9 mouse cellular contexts compared by ENCODE assay signal in the genomic region with DNA sequence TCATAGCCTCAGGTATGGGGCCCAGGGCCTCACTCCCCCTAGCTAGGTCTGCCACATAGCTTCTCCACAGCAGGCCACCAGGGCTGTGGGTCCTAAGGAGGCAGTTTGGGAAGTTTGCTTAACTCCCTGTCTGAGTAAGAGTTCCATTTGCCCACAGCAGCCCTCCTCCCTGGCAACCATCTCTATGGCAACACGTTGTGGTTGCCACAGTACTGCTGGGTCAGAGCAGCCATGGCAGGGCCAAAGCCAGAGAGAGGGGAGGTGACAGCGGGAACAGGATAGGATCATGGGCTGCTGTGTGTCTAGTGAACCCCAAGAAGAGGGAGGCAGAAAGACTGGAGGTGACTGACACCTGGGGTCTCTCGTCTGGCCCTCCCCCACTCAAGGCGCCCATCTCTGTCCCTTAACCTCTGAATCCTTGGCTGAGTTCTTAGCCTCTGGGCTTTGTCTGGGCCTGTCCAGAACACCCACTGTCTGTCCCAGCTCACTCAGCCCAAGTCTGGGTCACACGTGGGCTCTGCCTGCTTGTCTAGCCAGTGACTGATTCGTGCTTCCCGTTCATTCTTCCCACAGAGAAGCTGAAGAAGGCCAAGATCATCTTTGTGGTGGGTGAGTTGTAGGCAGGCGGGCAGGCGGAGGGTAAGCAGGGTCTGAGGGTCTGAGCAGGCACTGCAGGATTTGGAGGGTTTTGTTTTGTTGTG. TPM values are rescaled to one million over a fixed set of nuclear protein-coding genes. Genes with fewer than 3 reads are reported as not detected.
DNase-seq lines count a peak whose midpoint lies in the region; ATAC-seq lines count a peak whose summit lies in the region.
"Had no signal": no experiment of that assay in that cellular context is flagged by ENCODE, and none has a peak within 500 bp of the region (broad histone marks: within the 10 kb centered on the region; RNA-seq: fewer than 3 reads in every experiment).

No protein-coding gene starts in this region.

- peaks cover 46% of the 10 kb centered on the region for H3K4me1 ChIP-seq in heart, embryonic 16.5 days (ENCODE audit: control insufficient read depth, insufficient read depth, low read length)
- peaks cover 76% of the 10 kb centered on the region for H3K4me1 ChIP-seq in limb, embryonic 10.5 days
- peaks cover 35% of the 10 kb centered on the region for H3K4me1 ChIP-seq in neural tube, embryonic 11.5 days (ENCODE audit: control insufficient read depth, insufficient read depth, low read length)

- H3K36me3 ChIP-seq in heart, embryonic 16.5 days (ENCODE audit: control insufficient read depth, insufficient read depth), result peaks cover 16% of the 10 kb centered on the region
- peaks cover 11% of the 10 kb centered on the region for H3K36me3 ChIP-seq in limb, embryonic 10.5 days
- no peaks in the 10 kb centered on the region for H3K36me3 ChIP-seq in neural tube, embryonic 11.5 days (ENCODE audit: control insufficient read depth, insufficient read depth, low read length)

- no peaks in the 10 kb centered on the region for H3K9me3 ChIP-seq in heart, embryonic 16.5 days (replicated peaks; ENCODE audit: control insufficient read depth, low read length)
- no peaks in the 10 kb centered on the region for H3K9me3 ChIP-seq in limb, embryonic 10.5 days (replicated peaks)
- no peaks in the 10 kb centered on the region for H3K9me3 ChIP-seq in neural tube, embryonic 11.5 days (ENCODE audit: control insufficient read depth, low read length)

- H3K27ac ChIP-seq in heart, embryonic 16.5 days (ENCODE audit: low read length), result peak overlapping the region; percentile 99
- peak overlapping the region; percentile 90 for H3K27ac ChIP-seq in limb, embryonic 10.5 days
- peak overlapping the region; percentile 60; the same call in 1 of the 2 replicates for H3K27ac ChIP-seq in neural tube, embryonic 11.5 days (ENCODE audit: low read depth, low read length)

- 59% methylated on average over 9 of the region's 9 CpGs for WGBS in heart, embryonic 16.5 days
- 42% methylated on average over 9 of the region's 9 CpGs for WGBS in limb, embryonic 10.5 days
- WGBS in neural tube, embryonic 11.5 days, result 36% methylated on average over 9 of the region's 9 CpGs

- peak overlapping the region; percentile 59 for H3K9ac ChIP-seq in heart, embryonic 16.5 days (ENCODE audit: low read length)
- H3K9ac ChIP-seq in neural tube, embryonic 11.5 days (ENCODE audit: low read length), result peak overlapping the region; percentile 35; the same call in 1 of the 2 replicates

- ATAC-seq in heart, embryonic 16.5 days (replicated peaks; ENCODE audit: extremely low read depth, insufficient read depth, low FRiP score), result no peak
- peak; percentile 73; the same call in 1 of the 2 replicates for ATAC-seq in neural tube, embryonic 11.5 days (ENCODE audit: insufficient read depth, low FRiP score, low TSS enrichment)

- H3K27me3 ChIP-seq in heart, embryonic 16.5 days (ENCODE audit: control insufficient read depth, insufficient read depth, low read length), result no peaks in the 10 kb centered on the region
- no peaks in the 10 kb centered on the region for H3K27me3 ChIP-seq in limb, embryonic 10.5 days (ENCODE audit: low read depth, poor library complexity, severe bottlenecking)
- H3K27me3 ChIP-seq in neural tube, embryonic 11.5 days (ENCODE audit: control insufficient read depth, insufficient read depth, low read length), result no peaks in the 10 kb centered on the region

- peak overlapping the region; percentile 75 for H3K4me2 ChIP-seq in heart, embryonic 16.5 days (ENCODE audit: low read depth, low read length)
- peak overlapping the region; percentile 17 for H3K4me2 ChIP-seq in neural tube, embryonic 11.5 days (ENCODE audit: low read depth)

- peak; percentile 67 to 68 for DNase-seq in adrenal gland, adult (ENCODE audit: inconsistent age in 2 of 2, low spot score in 1 of 2)
- DNase-seq in adrenal gland, adult 8-10 months, result no peak
- peak; percentile 65 to 69 for DNase-seq in urinary bladder, adult 18-20 months (ENCODE audit: low spot score in 2 of 2)
- no peak for DNase-seq in urinary bladder, adult 2 months (ENCODE audit: low spot score)
- DNase-seq in limb, embryonic 10.5 days (ENCODE audit: low spot score), result peak; percentile 80
- peak; percentile 79 for DNase-seq in neural tube, embryonic 11.5 days (ENCODE audit: low spot score)
- DNase-seq in yolk sac, embryonic 10.5 days (ENCODE audit: low spot score), result no peak

- peak overlapping the region; percentile 54 for H3K4me3 ChIP-seq in heart, embryonic 16.5 days (ENCODE audit: low read length)
- 0 out of 2 replicates have a peak overlapping the region, but pooled peaks have one; percentile 14 for H3K4me3 ChIP-seq in limb, embryonic 10.5 days
- no peak overlapping the region for H3K4me3 ChIP-seq in neural tube, embryonic 11.5 days (ENCODE audit: low read depth, low read length)

RNA-seq across cellular contexts. Expression of gene Ak1, which starts 7.9 kb away (rescaled TPM):
- 10 to 100 TPM; 24.1 to 57.3 (median 40.1) TPM for total RNA-seq in adrenal gland, adult 8-10 months (2022)
- polyA plus RNA-seq in urinary bladder, adult 2 months (2012; rRNA removed), result 43.8 and 59.1 TPM in 2 replicates
- 470 and 488 TPM in 2 replicates for polyA plus RNA-seq in heart, embryonic 16.5 days (2015; fragmentation: Nextera tagmentation; extraction: Ambion mirVana)
- 21.6 and 35.7 TPM in 2 replicates for polyA plus RNA-seq in limb, embryonic 10.5 days (2016; fragmentation: Nextera tagmentation; extraction: Ambion mirVana)
- polyA plus RNA-seq in neural tube, embryonic 11.5 days (2014; fragmentation: Nextera tagmentation; extraction: Ambion mirVana), result 33.0 and 33.8 TPM in 2 replicates

RNA-seq across cellular contexts. Expression of gene Eng, which starts 17.0 kb away (rescaled TPM):
- total RNA-seq in adrenal gland, adult 8-10 months (2022), result 100 to 1,000 TPM in 3 of 4 experiments, 10 to 100 TPM in 1; 96.0 to 134 (median 120) TPM
- polyA plus RNA-seq in urinary bladder, adult 2 months (2012; rRNA removed), result 59.8 and 73.9 TPM in 2 replicates
- polyA plus RNA-seq in heart, embryonic 16.5 days (2015; fragmentation: Nextera tagmentation; extraction: Ambion mirVana), result 170 and 176 TPM in 2 replicates
- 27.9 and 28.5 TPM in 2 replicates for polyA plus RNA-seq in limb, embryonic 10.5 days (2016; fragmentation: Nextera tagmentation; extraction: Ambion mirVana)
- 24.5 and 26.8 TPM in 2 replicates for polyA plus RNA-seq in neural tube, embryonic 11.5 days (2014; fragmentation: Nextera tagmentation; extraction: Ambion mirVana)

RNA-seq across cellular contexts. Expression of gene St6galnac6, which starts 29.9 kb away (rescaled TPM):
- total RNA-seq in adrenal gland, adult 8-10 months (2022), result 10 to 100 TPM; 42.7 to 61.4 (median 51.8) TPM
- 20.8 and 33.1 TPM in 2 replicates for polyA plus RNA-seq in urinary bladder, adult 2 months (2012; rRNA removed)
- 33.4 and 34.1 TPM in 2 replicates for polyA plus RNA-seq in heart, embryonic 16.5 days (2015; fragmentation: Nextera tagmentation; extraction: Ambion mirVana)
- polyA plus RNA-seq in limb, embryonic 10.5 days (2016; fragmentation: Nextera tagmentation; extraction: Ambion mirVana), result 11.8 and 16.7 TPM in 2 replicates
- polyA plus RNA-seq in neural tube, embryonic 11.5 days (2014; fragmentation: Nextera tagmentation; extraction: Ambion mirVana), result 4.8 and 5.1 TPM in 2 replicates

RNA-seq across cellular contexts. Expression of gene St6galnac4, which starts 42.5 kb away (rescaled TPM):
- 10 to 100 TPM in 3 of 4 experiments, 1 to 10 TPM in 1; 8.5 to 18.9 (median 13.8) TPM for total RNA-seq in adrenal gland, adult 8-10 months (2022)
- 13.3 and 16.1 TPM in 2 replicates for polyA plus RNA-seq in urinary bladder, adult 2 months (2012; rRNA removed)
- polyA plus RNA-seq in heart, embryonic 16.5 days (2015; fragmentation: Nextera tagmentation; extraction: Ambion mirVana), result 40.6 and 40.7 TPM in 2 replicates
- polyA plus RNA-seq in limb, embryonic 10.5 days (2016; fragmentation: Nextera tagmentation; extraction: Ambion mirVana), result 26.0 and 26.1 TPM in 2 replicates
- polyA plus RNA-seq in neural tube, embryonic 11.5 days (2014; fragmentation: Nextera tagmentation; extraction: Ambion mirVana), result 20.9 and 21.8 TPM in 2 replicates

RNA-seq across cellular contexts. Expression of gene 9430097D07Rik, which starts 53.9 kb away (rescaled TPM):
- total RNA-seq in adrenal gland, adult 8-10 months (2022), result not detected
- 0.07 TPM in 1 of 2 replicates, not detected in the other for polyA plus RNA-seq in urinary bladder, adult 2 months (2012; rRNA removed)
- not detected in 2 replicates for polyA plus RNA-seq in heart, embryonic 16.5 days (2015; fragmentation: Nextera tagmentation; extraction: Ambion mirVana)
- polyA plus RNA-seq in limb, embryonic 10.5 days (2016; fragmentation: Nextera tagmentation; extraction: Ambion mirVana), result 0.24 TPM in 1 of 2 replicates, not detected in the other
- polyA plus RNA-seq in neural tube, embryonic 11.5 days (2014; fragmentation: Nextera tagmentation; extraction: Ambion mirVana), result 0.25 and 0.58 TPM in 2 replicates
- total RNA-seq: heart, postnatal 10 days had no signal

Comparison
In these comparisons a context has a peak if more than half of its experiments do, and no peak if none do; other contexts are left out.
1. DNase-seq: peak in adrenal gland, adult (2 of 2), urinary bladder, adult 18-20 months (2 of 2), limb, embryonic 10.5 days (single experiment) and neural tube, embryonic 11.5 days (single experiment); none in adrenal gland, adult 8-10 months (single experiment), urinary bladder, adult 2 months (single experiment) and yolk sac, embryonic 10.5 days (single experiment).
2. Peak in every context shown above with its lines, with median percentiles within 50 percentile points of each other: H3K27ac ChIP-seq.